Mouse (Mus musculus): Measurements from ENCODE around the gene Cmss1. TPM values are rescaled to one million over a fixed set of nuclear protein-coding genes. Genes with fewer than 3 reads are reported as not detected.

Cmss1 gene
- polyA plus RNA-seq, 1 experiment from 2014 or later: 50.4 TPM

GRCm38 (mm10) chr16:57378631-57379330, 227.9 kb downstream of the Cmss1 start:
- no peak for TF ChIP-seq CTCF (IDR thresholded peaks at IDR 0.05; ENCODE audit: low read depth)

DNA sequence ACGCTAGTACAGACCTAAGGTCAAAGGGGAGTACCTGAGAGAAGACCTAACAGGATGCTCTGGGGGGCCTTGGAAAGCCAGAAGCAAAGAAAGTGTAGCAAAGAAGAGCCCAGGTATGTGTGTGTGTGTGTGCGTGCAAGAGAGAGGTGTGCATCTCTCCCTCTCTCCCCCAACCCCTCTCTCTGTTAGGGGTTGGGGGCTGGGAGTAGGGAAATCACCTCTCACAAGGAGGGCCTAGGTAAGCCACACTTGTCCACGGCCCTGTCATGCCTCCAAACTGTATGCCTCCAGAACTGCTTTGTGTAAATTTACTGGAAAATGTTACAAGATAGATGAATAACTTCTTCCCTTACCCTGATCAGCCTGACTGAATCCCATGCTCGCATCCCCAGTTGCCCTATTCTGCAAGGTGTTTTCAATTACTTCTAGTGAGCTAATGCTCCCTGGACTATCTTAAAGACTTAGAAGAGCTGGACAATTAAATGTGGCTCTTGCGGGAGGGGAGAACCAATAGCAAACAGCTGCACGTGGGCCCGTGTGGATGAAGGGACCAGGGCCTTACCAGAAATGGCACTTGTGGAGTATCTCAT, 231.3 kb downstream of the Cmss1 start:
- DNase-seq (ENCODE audit: low spot score) (no peak), ATAC-seq (replicated peaks; ENCODE audit: low FRiP score, low read depth) (0 out of 2 replicates have a peak, but pooled peaks have one; percentile 10)
- Histone ChIP-seq H3K9ac (ENCODE audit: low read depth, low read length) (no peak overlapping the region), H3K4me1 (replicated peaks; ENCODE audit: insufficient read depth, low read length) (peaks cover 2% of the 10 kb centered on the region), H3K27ac (no peak overlapping the region), H3K36me3 (ENCODE audit: insufficient read depth, low read length) (no peaks in the 10 kb centered on the region), H3K4me2 (ENCODE audit: low read length) (no peak overlapping the region), H3K27me3 (ENCODE audit: insufficient read depth, low read length) (no peaks in the 10 kb centered on the region), H3K9me3 (replicated peaks; ENCODE audit: low read length) (no peaks in the 10 kb centered on the region), H3K4me3 (replicated peaks; ENCODE audit: low read depth, low read length) (no peak overlapping the region)
- TF ChIP-seq CTCF (IDR thresholded peaks at IDR 0.05; ENCODE audit: low read depth): no peak
- WGBS: 82% methylated on average over 7 of the region's 7 CpGs

More at GRCm38 (mm10) chr16:57378631-57379330, 227.9 kb downstream of the Cmss1 start:
- Histone ChIP-seq H3K9ac (ENCODE audit: low read depth, low read length) (no peak overlapping the region), H3K36me3 (ENCODE audit: insufficient read depth, low read length) (no peaks in the 10 kb centered on the region), H3K27ac (no peak overlapping the region), H3K4me2 (ENCODE audit: low read length) (no peak overlapping the region), H3K27me3 (ENCODE audit: insufficient read depth, low read length) (no peaks in the 10 kb centered on the region), H3K4me1 (replicated peaks; ENCODE audit: insufficient read depth, low read length) (no peaks in the 10 kb centered on the region), H3K9me3 (replicated peaks; ENCODE audit: low read length) (no peaks in the 10 kb centered on the region), H3K4me3 (replicated peaks; ENCODE audit: low read depth, low read length) (no peak overlapping the region)
- no peak for ATAC-seq (replicated peaks; ENCODE audit: low FRiP score, low read depth)
- DNase-seq (ENCODE audit: low spot score): no peak
- 87% methylated on average over 9 of the region's 9 CpGs for WGBS

DNA sequence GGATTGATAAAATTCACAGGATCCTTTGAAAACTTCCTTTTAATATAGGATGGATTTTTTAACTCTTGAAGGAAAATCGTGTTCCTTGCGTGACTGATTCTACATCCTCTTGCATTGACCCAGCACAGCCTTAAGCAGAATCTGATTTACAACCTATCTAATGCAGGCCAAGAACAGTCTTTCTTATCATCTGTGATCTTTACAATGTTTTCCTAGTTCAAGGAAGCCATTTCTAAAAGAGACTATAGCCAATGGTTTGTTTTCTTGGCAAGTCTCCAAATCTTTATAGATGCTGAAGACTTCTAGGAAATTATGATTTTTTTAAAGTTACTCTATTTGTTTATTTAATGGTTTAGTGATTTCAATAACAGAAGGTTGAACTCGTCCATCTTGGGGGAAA, 234.5 kb downstream of the Cmss1 start:
- Histone ChIP-seq H3K4me2 (ENCODE audit: low read length) (no peak overlapping the region), H3K4me1 (replicated peaks; ENCODE audit: insufficient read depth, low read length) (peaks cover 10% of the 10 kb centered on the region), H3K27me3 (ENCODE audit: insufficient read depth, low read length) (no peaks in the 10 kb centered on the region), H3K27ac (no peak overlapping the region), H3K4me3 (replicated peaks; ENCODE audit: low read depth, low read length) (no peak overlapping the region), H3K36me3 (ENCODE audit: insufficient read depth, low read length) (no peaks in the 10 kb centered on the region), H3K9ac (ENCODE audit: low read depth, low read length) (no peak overlapping the region), H3K9me3 (replicated peaks; ENCODE audit: low read length) (no peaks in the 10 kb centered on the region)
- 38% methylated on average over 3 of the region's 3 CpGs for WGBS
- no peak for ATAC-seq (replicated peaks; ENCODE audit: low FRiP score, low read depth)
- no peak for TF ChIP-seq CTCF (IDR thresholded peaks at IDR 0.05; ENCODE audit: low read depth)
- DNase-seq (ENCODE audit: low spot score): peak; percentile 62

DNA sequence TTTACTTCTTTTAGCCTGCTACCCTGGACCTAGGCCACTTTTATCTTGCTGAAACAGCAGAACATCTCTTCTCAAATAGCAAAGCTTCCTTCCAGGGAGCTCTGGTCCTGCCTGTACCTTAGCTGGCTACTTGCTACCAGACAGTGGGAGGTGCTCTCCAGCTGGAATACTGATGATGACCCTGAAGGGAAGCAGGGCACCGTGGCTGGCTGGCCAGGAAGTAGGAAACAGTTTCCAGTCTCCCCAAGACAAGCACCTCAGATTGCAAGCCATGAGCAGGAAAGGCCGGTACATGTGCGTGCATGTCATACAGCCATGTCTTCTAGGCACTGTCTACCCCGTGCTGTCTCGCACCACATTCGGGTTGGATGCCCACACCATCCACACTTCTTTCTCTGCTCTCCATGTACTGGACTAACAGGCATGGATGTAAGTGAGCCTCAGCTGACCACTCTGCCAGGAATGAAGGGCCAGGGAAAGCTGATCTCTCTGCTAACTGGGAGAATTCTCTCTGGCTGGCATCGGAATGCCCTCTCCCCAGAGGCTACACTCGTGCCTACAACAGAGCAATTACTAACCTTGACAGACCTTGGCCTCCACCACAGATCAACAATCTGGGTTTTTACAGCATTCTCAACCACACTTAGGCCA, 236.7 kb downstream of the Cmss1 start:
- DNase-seq (ENCODE audit: low spot score): peak; percentile 68
- Histone ChIP-seq H3K4me2 (ENCODE audit: low read length) (no peak overlapping the region), H3K9me3 (replicated peaks; ENCODE audit: low read length) (no peaks in the 10 kb centered on the region), H3K27me3 (ENCODE audit: insufficient read depth, low read length) (no peaks in the 10 kb centered on the region), H3K9ac (ENCODE audit: low read depth, low read length) (no peak overlapping the region), H3K4me3 (replicated peaks; ENCODE audit: low read depth, low read length) (no peak overlapping the region), H3K36me3 (ENCODE audit: insufficient read depth, low read length) (no peaks in the 10 kb centered on the region), H3K4me1 (replicated peaks; ENCODE audit: insufficient read depth, low read length) (peaks cover 16% of the 10 kb centered on the region), H3K27ac (peak overlapping the region; percentile 50)
- WGBS: 47% methylated on average over 8 of the region's 8 CpGs
- ATAC-seq (replicated peaks; ENCODE audit: low FRiP score, low read depth): peak; percentile 21; the same call in 1 of the 2 replicates
- TF ChIP-seq CTCF (IDR thresholded peaks at IDR 0.05; ENCODE audit: low read depth): no peak

DNA sequence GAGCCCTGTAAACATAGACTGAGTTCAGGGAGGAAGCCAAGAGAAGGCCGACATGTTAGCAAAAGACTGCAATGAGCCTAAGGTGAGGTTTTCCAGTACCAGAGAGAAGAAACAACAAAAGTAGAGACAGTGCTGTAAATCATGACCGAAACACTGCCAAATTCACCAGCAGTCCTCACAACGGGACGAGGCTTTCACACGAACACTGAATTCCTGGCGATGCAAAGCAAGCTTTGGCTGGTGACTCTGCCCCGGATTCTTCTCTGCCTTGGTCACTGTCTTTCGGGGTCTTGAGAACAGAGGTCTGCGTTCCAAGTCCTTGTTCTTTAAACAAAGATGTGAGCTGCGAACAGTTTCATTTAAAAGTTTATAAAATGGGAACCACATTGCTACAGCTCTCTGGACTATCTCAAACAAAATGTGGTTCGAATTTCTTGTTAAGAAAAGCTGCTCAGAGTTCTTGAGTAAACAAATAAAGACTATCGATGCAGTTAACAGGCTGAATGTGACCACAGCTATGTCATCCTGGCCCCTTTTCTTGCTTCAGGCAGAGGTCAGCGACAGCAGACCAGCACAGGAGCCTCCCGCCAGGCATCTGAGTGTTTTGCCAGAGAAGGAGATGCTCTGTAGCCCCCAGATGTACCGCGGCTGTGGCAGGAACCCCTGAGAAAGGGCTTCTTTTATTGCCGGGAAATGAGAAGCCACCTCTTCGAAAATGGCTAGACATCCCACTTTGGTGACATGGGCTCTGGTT, 239.5 kb downstream of the Cmss1 start:
- Histone ChIP-seq H3K27ac (peak overlapping the region; percentile 72), H3K9ac (ENCODE audit: low read depth, low read length) (no peak overlapping the region), H3K9me3 (replicated peaks; ENCODE audit: low read length) (no peaks in the 10 kb centered on the region), H3K27me3 (ENCODE audit: insufficient read depth, low read length) (no peaks in the 10 kb centered on the region), H3K4me3 (replicated peaks; ENCODE audit: low read depth, low read length) (no peak overlapping the region), H3K4me1 (replicated peaks; ENCODE audit: insufficient read depth, low read length) (peaks cover 16% of the 10 kb centered on the region), H3K4me2 (ENCODE audit: low read length) (0 out of 2 replicates have a peak overlapping the region, but pooled peaks have one; percentile 3), H3K36me3 (ENCODE audit: insufficient read depth, low read length) (no peaks in the 10 kb centered on the region)
- TF ChIP-seq CTCF (IDR thresholded peaks at IDR 0.05; ENCODE audit: low read depth): no peak
- DNase-seq (ENCODE audit: low spot score) (peak; percentile 68), ATAC-seq (replicated peaks; ENCODE audit: low FRiP score, low read depth) (no peak)
- 27% methylated on average over 18 of the region's 18 CpGs for whole genome bisulfite sequencing

GRCm38 (mm10) chr16:57366141-57366540, 240.5 kb downstream of the Cmss1 start:
- no peak overlapping the region for H3K4me3 ChIP-seq (replicated peaks; ENCODE audit: low read depth, low read length)
- 18% methylated on average over 6 of the region's 6 CpGs for WGBS
- no peak overlapping the region for H3K9ac ChIP-seq (ENCODE audit: low read depth, low read length)
- 0 out of 2 replicates have a peak overlapping the region, but pooled peaks have one; percentile 72 for H3K27ac ChIP-seq
- no peaks in the 10 kb centered on the region for H3K36me3 ChIP-seq (ENCODE audit: insufficient read depth, low read length)
- H3K4me2 ChIP-seq (ENCODE audit: low read length): no peak overlapping the region
- no peak; the same call in 1 of the 2 replicates for ATAC-seq (replicated peaks; ENCODE audit: low FRiP score, low read depth)
- no peaks in the 10 kb centered on the region for H3K27me3 ChIP-seq (ENCODE audit: insufficient read depth, low read length)
- peaks cover 16% of the 10 kb centered on the region for H3K4me1 ChIP-seq (replicated peaks; ENCODE audit: insufficient read depth, low read length)
- no peaks in the 10 kb centered on the region for H3K9me3 ChIP-seq (replicated peaks; ENCODE audit: low read length)
- no peak for TF ChIP-seq CTCF (IDR thresholded peaks at IDR 0.05; ENCODE audit: low read depth)
- peak; percentile 89 for DNase-seq (ENCODE audit: low spot score)

Data from kidney, postnatal 0 days (tissue).